Mouse (Mus musculus) retina, postnatal 7 days (tissue): ENCODE measurements around the gene Adamtsl1.

Source experiments
- DNase-seq: peaks from one replicate; pipeline ENCODE4 v3.0.0-alpha.2; 2012; ENCODE audit warnings: low read depth, low spot score

Adamtsl1 gene

GRCm38 (mm10) chr4:86396672-86397288 is 882.8 kb downstream of the Adamtsl1 start:
- no peak for DNase-seq

GRCm38 (mm10) chr4:86397470-86397869 is 883.5 kb downstream of the Adamtsl1 start:
- DNase-seq, result no peak

GRCm38 (mm10) chr4:86401116-86401515 is 887.1 kb downstream of the Adamtsl1 start:
- DNase-seq, result no peak

DNA sequence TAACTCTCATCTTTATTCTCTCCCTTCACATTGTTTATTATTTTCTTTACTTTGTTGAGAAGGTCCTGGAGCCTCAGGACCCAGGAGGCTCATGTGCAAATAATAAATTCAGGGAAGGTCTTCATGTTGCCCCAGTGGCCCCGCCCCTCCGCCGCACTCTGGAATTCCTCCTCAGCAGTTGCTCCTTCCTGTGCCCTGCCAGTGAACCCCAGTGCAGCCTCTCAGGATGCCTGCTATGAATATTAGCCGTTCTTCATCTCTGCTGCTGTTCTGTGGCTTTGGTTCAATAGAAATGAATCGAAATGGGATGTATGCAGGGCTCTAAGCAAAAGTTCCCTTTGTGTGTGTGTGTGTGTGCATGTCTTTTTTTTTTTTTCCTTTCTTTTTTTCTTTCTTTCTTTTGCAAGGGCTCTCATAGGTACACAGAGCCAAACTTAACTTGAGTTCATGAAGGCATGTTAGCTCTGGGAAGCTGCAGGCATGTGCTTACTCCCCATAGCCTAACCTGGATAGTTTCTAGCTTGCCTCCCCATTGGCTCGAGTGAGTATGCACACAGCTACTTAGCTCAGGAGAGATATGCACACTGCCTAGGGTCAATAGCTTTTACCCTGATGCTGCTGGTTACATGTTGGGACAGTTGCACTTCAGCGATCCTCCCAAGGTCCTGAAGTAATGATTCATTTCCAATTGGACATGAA is 892.7 kb downstream of the Adamtsl1 start:
- DNase-seq, result no peak

DNA sequence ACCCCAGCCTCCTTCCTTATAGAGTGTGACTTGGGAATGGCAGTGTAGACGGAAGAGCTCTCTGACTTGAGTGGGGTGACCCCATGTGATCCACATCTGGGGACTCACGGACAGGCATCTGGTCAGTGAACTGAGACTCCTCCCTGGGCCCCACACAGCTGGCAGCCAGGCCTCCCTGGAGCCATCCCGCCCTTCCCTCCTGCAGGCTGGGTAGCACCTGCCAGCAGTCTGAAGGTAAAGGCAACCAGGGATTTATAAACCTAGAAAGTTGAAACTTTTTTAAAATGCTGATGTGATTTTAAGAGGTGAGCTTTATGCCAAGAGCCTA is 893.2 kb downstream of the Adamtsl1 start:
- no peak for DNase-seq

GRCm38 (mm10) chr4:86408421-86408820 is 894.4 kb downstream of the Adamtsl1 start:
- no peak for DNase-seq

GRCm38 (mm10) chr4:86410946-86411345 is 897.0 kb downstream of the Adamtsl1 start:
- DNase-seq, result no peak

GRCm38 (mm10) chr4:86413388-86413787 is 899.4 kb downstream of the Adamtsl1 start:
- DNase-seq, result no peak

- no peak for DNase-seq
These were observed 902.5 kb downstream of the Adamtsl1 start for GRCm38 (mm10) chr4:86416401-86417025.

GRCm38 (mm10) chr4:86422586-86422985 is 908.6 kb downstream of the Adamtsl1 start:
- no peak for DNase-seq

- no peak for DNase-seq
These were observed 911.6 kb downstream of the Adamtsl1 start for GRCm38 (mm10) chr4:86425581-86425980.

DNA sequence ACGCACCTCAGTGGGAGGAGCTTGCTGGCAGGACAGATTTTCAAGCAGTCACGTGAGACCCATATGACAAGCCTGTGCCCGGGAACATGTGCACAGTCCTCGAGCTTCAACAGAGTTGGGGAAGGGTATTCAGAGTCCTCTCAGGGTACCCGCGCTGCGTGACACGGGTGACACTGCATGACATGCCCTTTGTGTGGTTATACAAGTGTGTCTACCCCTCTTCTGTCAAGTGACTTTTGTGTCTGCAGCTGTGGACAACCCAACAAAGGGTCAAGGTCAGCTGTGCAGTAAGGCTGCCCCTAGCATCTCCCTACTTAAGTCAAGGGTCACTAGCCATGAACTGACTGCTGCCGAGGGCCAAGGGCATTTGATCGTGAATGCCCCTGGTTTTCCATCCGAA is 912.6 kb downstream of the Adamtsl1 start:
- no peak for DNase-seq

DNA sequence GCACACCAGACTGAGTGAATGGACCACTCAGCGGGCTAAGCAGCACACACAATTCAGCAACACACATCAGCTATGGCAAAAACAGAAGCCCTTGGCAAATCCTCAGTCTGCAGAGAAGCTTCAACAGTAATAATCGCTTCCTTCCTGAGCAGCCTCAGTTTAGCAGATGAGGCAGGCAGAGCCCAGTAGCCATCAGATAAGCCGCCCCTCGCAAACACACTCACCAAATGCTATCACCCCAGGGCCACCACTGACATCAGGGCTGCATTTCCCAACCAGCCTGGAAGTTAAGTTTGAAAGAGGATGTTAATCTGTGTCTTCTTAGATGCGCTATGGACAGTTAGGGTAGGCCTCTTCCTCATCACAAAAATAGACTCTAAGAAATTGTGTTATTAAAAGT is 913.3 kb downstream of the Adamtsl1 start:
- no peak for DNase-seq

DNA sequence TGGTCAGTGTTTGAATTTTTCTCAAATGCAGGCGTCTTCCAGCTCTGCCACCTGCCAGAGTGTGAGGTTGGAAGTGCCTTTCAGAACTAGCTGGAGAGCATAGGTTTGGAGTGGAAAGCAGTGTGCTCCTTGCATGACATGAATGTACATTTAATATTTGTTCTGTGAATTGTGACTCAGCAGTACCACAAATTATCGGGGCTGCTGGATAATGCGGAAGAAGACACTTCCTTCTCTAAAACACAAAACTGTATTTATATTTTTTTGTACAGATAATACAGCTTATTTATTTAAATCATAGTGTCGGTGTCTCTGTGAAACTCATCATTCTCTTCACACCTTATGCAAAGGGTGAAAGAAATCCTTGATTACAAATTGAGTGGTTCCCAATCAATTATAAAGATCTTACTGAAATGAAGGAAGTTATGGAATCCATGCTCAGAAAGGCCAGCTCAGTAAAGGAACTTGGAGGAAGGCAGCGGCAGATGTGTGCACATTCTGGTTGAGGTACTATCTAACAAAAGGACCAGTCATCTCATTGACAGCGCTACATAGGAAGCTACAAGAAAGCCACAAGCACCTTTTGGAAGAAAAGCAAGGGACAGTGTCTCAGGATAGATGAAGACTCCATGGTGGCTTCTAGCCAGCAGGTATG is 914.2 kb downstream of the Adamtsl1 start:
- no peak for DNase-seq

DNA sequence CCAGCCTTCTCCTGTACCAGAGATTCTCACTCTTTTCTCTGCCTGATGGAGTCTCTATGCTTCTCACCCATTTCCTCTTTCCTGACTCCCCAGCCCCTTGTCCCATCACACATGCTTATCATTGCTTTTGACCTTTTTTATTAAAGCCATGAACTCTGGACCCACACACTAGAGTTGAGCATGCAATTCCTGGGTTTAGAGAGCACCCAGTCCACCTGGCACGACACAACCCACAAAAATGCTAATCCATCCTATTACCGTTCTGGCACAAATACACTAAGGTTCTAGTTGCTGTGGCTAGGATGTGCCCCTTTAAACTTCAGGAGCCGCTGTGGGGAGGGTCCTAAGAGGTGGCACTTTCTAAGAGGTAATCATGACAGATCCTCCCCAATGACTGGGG is 921.7 kb downstream of the Adamtsl1 start:
- no peak for DNase-seq

- no peak for DNase-seq
These were observed 922.4 kb downstream of the Adamtsl1 start for GRCm38 (mm10) chr4:86436336-86436735.

DNA sequence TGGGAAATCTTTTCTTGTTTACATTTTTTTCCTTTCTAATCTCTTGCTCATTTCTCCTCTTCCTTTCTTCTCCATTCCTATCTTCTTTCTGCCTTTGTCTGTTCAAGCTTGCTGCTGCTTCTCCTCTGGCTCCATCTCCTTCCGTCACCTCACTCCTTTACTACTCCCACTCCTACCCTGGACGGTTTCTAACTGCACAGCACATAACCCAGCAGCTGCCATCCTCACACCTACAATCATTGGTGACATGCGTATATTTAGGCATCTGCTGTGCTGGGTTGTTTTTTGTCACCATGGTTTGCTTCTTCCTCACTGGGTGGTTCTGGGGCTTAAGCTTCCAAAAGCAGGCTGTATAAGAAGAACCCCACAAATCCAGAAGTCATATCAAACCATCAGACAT is 936.5 kb downstream of the Adamtsl1 start:
- DNase-seq, result no peak

- no peak for DNase-seq
These were observed 950.8 kb downstream of the Adamtsl1 start for GRCm38 (mm10) chr4:86464808-86465207.
